Mouse (Mus musculus) kidney, embryonic 16.5 days (tissue): ENCODE data around the gene Srsf5. TPM values are rescaled to one million over a fixed set of nuclear protein-coding genes. Genes with fewer than 3 reads are reported as not detected.

Experiments used
- ATAC-seq: fragments of 200-750 bp; cut with Nextera tagmentation; 2 replicates; pipeline ENCODE4 v1.8.0; 2017; ENCODE audit warnings: moderate TSS enrichment; ENCODE audit not compliant: low FRiP score, low TSS enrichment
- H3K27ac ChIP-seq: fragments of 300-500 bp; sonication (generic); 2 replicates; pipeline ENCODE4 v1.5.1; 2014; ENCODE audit warnings: low read length
- H3K27me3 ChIP-seq: fragments of 300-500 bp; sonication (generic); 2 replicates; pipeline ENCODE4 v1.6.1; 2014; ENCODE audit warnings: low read length, control low read depth, mixed read lengths; ENCODE audit not compliant: insufficient read depth
- H3K36me3 ChIP-seq: fragments of 300-500 bp; sonication (generic); 2 replicates; pipeline ENCODE4 v1.6.1; 2014; ENCODE audit warnings: low read length, control low read depth, mixed read lengths; ENCODE audit not compliant: insufficient read depth
- H3K4me1 ChIP-seq: fragments of 300-500 bp; sonication (generic); 2 replicates; pipeline ENCODE4 v1.6.1; 2014; ENCODE audit warnings: low read length, control low read depth, mixed read lengths; ENCODE audit not compliant: insufficient read depth
- H3K4me2 ChIP-seq: fragments of 300-500 bp; sonication (generic); replicated peaks from 2 replicates; pipeline ENCODE4 v1.6.1; 2014; ENCODE audit warnings: low read depth, low read length
- H3K4me3 ChIP-seq: fragments of 300-500 bp; sonication (generic); 2 replicates; pipeline ENCODE4 v1.5.1; 2014; ENCODE audit warnings: mild to moderate bottlenecking, low read length
- H3K9ac ChIP-seq: fragments of 300-500 bp; sonication (generic); replicated peaks from 2 replicates; pipeline ENCODE4 v1.6.1; 2014; ENCODE audit warnings: low read length
- H3K9me3 ChIP-seq: fragments of 300-500 bp; sonication (generic); 2 replicates; pipeline ENCODE4 v1.6.1; 2016; ENCODE audit warnings: low read length, control low read depth
- WGBS: fragments of 180-500 bp; shearing (Covaris S2); extraction: QIAGEN DNeasy Blood & Tissue Kit; methylation state at CpG from one replicate; pipeline ENCODE4 v1.1.7; 2014; 5-methylcytosine and 5-hydroxymethylcytosine counted together
- polyA plus RNA-seq: library from polyadenylated mRNA; unstranded; fragments of >200 nt; fragmentation: Nextera tagmentation; extraction: Ambion mirVana; gene quantifications from 2 replicates; pipeline ENCODE4 v1.2.1, GENCODE M21; 2015

The Srsf5 gene
- polyA plus RNA-seq, 1 experiment from 2014 or later, result 513 TPM

GRCm38 (mm10) chr12:80990901-80991445 is 45.7 kb downstream of the Srsf5 start:
- peaks cover 5% of the 10 kb centered on the region; the same call in 1 of the 2 replicates for H3K9me3 ChIP-seq
- no peak overlapping the region for H3K4me2 ChIP-seq
- H3K4me1 ChIP-seq, result no peaks in the 10 kb centered on the region
- H3K27ac ChIP-seq, result no peak overlapping the region
- no peaks in the 10 kb centered on the region for H3K36me3 ChIP-seq
- no peak overlapping the region for H3K9ac ChIP-seq
- 82% methylated on average over 13 of the region's 13 CpGs for WGBS
- H3K27me3 ChIP-seq, result 0 out of 2 replicates have a peak, but pooled peaks cover 7% of the 10 kb centered on the region
- no peak for ATAC-seq
- no peak overlapping the region for H3K4me3 ChIP-seq

GRCm38 (mm10) chr12:80991806-80992205 is 46.5 kb downstream of the Srsf5 start:
- H3K27me3 ChIP-seq, result peaks cover 10% of the 10 kb centered on the region
- no peak overlapping the region for H3K4me2 ChIP-seq
- 84% methylated on average over 10 of the region's 10 CpGs for WGBS
- no peak for ATAC-seq
- peaks cover 6% of the 10 kb centered on the region; the same call in 1 of the 2 replicates for H3K9me3 ChIP-seq
- no peak overlapping the region for H3K9ac ChIP-seq
- H3K4me1 ChIP-seq, result no peaks in the 10 kb centered on the region
- no peaks in the 10 kb centered on the region for H3K36me3 ChIP-seq
- H3K27ac ChIP-seq, result no peak overlapping the region
- H3K4me3 ChIP-seq, result no peak overlapping the region

- no peak overlapping the region for H3K4me2 ChIP-seq
- H3K27me3 ChIP-seq, result peaks cover 18% of the 10 kb centered on the region
- no peak overlapping the region for H3K9ac ChIP-seq
- H3K4me1 ChIP-seq, result no peaks in the 10 kb centered on the region
- ATAC-seq, result no peak
- WGBS, result 83% methylated on average over 8 of the region's 8 CpGs
- H3K9me3 ChIP-seq, result peaks cover 6% of the 10 kb centered on the region; the same call in 1 of the 2 replicates
- no peak overlapping the region for H3K27ac ChIP-seq
- no peaks in the 10 kb centered on the region for H3K36me3 ChIP-seq
- H3K4me3 ChIP-seq, result no peak overlapping the region
Observed at GRCm38 (mm10) chr12:80992540-80993122, 47.3 kb downstream of the Srsf5 start.

- Histone ChIP-seq H3K9me3 (peaks cover 6% of the 10 kb centered on the region; the same call in 1 of the 2 replicates), H3K27me3 (peaks cover 26% of the 10 kb centered on the region), H3K9ac (no peak overlapping the region), H3K27ac (no peak overlapping the region), H3K4me3 (no peak overlapping the region), H3K4me2 (no peak overlapping the region), H3K4me1 (peaks cover 5% of the 10 kb centered on the region), H3K36me3 (no peaks in the 10 kb centered on the region)
- 86% methylated on average over 1 of the region's 1 CpGs for WGBS
- no peak for ATAC-seq
Observed at GRCm38 (mm10) chr12:80993773-80994172, 48.5 kb downstream of the Srsf5 start.

- WGBS, result 93% methylated on average over 4 of the region's 4 CpGs
- H3K4me2 ChIP-seq, result no peak overlapping the region
- peaks cover 6% of the 10 kb centered on the region for H3K4me1 ChIP-seq
- peaks cover 6% of the 10 kb centered on the region; the same call in 1 of the 2 replicates for H3K9me3 ChIP-seq
- no peak for ATAC-seq
- H3K9ac ChIP-seq, result no peak overlapping the region
- H3K36me3 ChIP-seq, result no peaks in the 10 kb centered on the region
- no peak overlapping the region for H3K27ac ChIP-seq
- no peak overlapping the region for H3K4me3 ChIP-seq
- peaks cover 42% of the 10 kb centered on the region for H3K27me3 ChIP-seq
Observed at GRCm38 (mm10) chr12:80995326-80995725, 50.0 kb downstream of the Srsf5 start.

- H3K9me3 ChIP-seq, result peaks cover 6% of the 10 kb centered on the region; the same call in 1 of the 2 replicates
- H3K27ac ChIP-seq, result no peak overlapping the region
- 33% methylated on average over 4 of the region's 4 CpGs for WGBS
- no peak for ATAC-seq
- H3K9ac ChIP-seq, result no peak overlapping the region
- H3K4me2 ChIP-seq, result no peak overlapping the region
- no peaks in the 10 kb centered on the region for H3K36me3 ChIP-seq
- H3K4me1 ChIP-seq, result peaks cover 6% of the 10 kb centered on the region
- no peak overlapping the region for H3K4me3 ChIP-seq
- peaks cover 52% of the 10 kb centered on the region for H3K27me3 ChIP-seq
Observed at GRCm38 (mm10) chr12:80997652-80998051, 52.3 kb downstream of the Srsf5 start.

GRCm38 (mm10) chr12:80998528-80999221 is 53.4 kb downstream of the Srsf5 start:
- ATAC-seq, result no peak
- Histone ChIP-seq H3K9me3 (peaks cover 6% of the 10 kb centered on the region; the same call in 1 of the 2 replicates), H3K27me3 (peaks cover 57% of the 10 kb centered on the region), H3K36me3 (no peaks in the 10 kb centered on the region), H3K9ac (no peak overlapping the region), H3K4me2 (peak overlapping the region; percentile 40), H3K4me3 (0 out of 2 replicates have a peak overlapping the region, but pooled peaks have one; percentile 17), H3K4me1 (peaks cover 6% of the 10 kb centered on the region), H3K27ac (no peak overlapping the region)
- WGBS, result 4% methylated on average over 33 of the region's 33 CpGs

Other genes with a start within 250 kb of the Srsf5 start
- gene Ccdc177, start 184.8 kb upstream of the Srsf5 start, polyA plus RNA-seq, result 0.11 and 0.12 TPM in 2 replicates
- gene Susd6, start 155.0 kb upstream of the Srsf5 start, polyA plus RNA-seq, result 17.1 and 19.5 TPM in 2 replicates
- 0.82 and 1.2 TPM in 2 replicates for gene Slc10a1, start 23.2 kb downstream of the Srsf5 start, polyA plus RNA-seq
- gene Smoc1, start 81.3 kb downstream of the Srsf5 start, polyA plus RNA-seq, result 1.6 and 2.1 TPM in 2 replicates